Mouse (Mus musculus) skeletal muscle tissue, adult 2 months (tissue): ENCODE measurements at regions not wholly inside any gene's neighbourhood (a gene's known extent, or its start where the extent isn't known, plus 50 kb on each side); places are given as distances from the start of the nearest gene placed in this dataset.

Source experiments
- DNase-seq: peaks from one replicate; pipeline ENCODE4 v3.0.0-alpha.2; 2012; ENCODE audit warnings: low read depth, low spot score

DNA sequence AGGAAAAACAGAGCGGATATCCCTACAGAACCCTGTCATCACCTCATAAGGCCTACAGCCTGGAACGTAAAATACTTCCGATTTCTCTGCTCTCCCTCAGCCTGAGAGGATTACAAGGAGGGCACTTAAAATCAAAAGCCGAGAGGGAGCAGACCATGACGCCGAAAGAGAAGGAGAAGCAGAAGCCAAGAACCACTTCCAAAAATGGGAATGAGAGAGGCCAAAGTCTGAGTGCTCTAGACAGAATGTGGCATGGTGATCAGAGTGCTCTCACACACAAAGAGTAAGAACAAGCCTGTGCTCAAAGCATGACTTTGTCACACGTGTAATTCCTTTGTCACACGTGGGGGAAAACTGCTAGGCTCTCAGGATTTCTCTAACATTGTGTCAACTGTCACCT lies 125.9 kb downstream of the Hlx start:
- DNase-seq = no peak

DNA sequence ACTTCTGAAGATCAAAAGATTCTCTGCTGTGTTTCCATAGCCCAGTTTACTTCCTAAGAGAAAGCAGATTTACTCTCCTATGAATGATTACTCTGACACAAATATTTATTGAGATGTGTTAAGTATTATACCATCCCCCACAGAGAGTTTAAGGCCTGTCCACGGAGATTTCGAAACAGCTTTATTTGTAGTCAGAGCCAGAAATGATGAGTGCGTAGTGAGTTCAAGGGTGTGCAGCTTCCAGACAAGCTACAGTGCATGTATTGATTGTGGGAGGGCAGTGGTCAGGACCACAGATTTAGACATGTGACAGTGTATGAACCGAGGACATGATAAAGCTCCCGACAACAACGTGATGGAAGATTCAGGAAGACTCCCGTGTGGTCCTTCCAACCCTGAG lies 126.8 kb downstream of the Hlx start:
- no peak for DNase-seq

DNA sequence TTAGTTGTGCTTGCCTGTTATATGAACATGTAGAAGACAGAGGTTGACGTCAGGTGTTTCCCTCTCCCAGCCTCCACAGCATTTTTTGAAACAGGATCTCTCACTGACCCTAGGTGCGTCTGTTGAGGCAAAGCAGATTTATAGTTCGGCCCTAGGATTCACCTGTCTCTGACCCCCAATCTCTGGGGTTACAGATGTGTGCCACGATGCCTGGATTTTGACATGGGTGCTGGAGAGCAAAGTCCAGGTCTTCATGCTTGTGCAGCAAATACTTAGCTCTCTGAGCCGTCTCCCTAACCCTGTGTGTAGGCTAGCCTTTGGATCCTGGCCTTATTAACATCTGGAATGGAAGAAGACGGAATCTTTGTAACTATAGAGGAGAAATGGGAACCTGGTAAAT lies 129.3 kb downstream of the Hlx start:
- DNase-seq = no peak

DNA sequence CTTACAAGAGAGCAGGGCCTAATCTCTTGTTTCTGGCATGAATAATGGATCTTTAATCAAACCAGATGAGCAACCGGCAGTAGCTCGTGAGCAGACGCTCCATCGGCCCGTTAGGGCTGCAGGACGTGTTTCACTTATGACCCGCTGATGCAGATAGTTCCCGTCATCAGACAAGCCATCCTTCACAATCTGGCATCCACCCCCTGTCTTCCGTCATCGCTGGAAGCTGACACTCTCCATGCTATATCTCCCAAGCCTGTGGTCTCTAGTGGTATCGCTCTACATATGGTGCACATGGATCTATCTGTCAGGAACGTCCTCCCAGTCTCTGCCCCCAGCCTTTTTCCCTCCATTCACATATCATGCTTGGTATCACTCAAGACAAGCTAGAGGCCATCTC lies 137.0 kb downstream of the Hlx start:
- no peak for DNase-seq

DNA sequence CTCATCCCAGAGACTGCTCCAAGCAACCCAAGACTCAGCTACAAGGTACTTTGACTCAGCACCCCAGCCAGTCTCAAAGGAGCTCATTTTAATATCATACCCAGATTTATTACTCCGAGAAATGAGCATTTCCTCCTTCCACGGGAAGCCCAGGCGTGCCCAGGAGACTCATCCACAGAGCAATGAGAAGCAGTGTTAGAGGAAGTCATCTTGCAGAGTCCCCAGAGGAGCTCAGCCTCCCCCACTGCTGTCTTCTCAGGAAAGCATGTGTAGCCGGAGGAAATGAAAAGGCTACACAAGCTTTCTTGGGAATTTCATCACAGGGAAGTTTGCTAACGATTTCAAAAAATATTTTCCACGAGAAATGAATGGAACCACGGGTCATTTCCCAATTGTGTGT lies 141.8 kb downstream of the Hlx start:
- peak; percentile 40 for DNase-seq

DNA sequence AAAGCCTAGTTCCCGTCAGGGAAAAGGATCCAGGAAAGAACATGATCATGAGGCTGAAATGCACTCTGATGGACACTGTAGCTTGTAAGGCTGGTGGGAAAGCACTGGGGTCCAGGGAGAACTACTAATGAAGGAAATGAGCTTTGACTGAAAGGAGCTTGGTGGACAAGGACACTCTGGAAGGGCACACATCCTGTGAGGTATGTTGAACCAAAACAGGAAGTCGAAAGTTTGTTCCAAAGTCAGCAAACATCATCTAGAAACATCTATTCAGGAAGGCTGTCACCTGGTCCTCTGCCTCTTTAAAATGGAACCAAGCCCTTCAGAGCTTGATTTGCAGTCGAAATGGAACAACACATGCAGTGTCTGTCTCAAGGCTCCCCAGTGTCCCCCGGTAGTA lies 143.1 kb downstream of the Hlx start:
- no peak for DNase-seq

DNA sequence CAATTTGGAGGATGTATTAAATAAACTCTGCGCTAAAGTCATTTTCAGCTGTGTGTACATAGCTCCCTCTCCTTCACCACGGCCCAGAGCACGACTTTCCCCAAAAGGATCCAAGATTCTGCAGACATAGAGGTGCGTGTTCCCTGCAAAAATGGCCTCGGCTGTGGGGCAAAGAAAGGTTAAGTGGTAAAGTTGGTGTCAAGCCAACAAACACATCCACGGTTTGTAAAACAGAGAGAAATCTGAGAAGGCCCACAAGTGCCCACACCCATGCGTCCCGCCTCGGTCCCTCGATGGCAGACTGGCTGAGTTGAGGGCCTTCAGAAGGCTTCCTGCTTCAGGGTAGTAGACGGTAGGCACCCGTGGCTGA lies 147.9 kb downstream of the Hlx start:
- no peak for DNase-seq

DNA sequence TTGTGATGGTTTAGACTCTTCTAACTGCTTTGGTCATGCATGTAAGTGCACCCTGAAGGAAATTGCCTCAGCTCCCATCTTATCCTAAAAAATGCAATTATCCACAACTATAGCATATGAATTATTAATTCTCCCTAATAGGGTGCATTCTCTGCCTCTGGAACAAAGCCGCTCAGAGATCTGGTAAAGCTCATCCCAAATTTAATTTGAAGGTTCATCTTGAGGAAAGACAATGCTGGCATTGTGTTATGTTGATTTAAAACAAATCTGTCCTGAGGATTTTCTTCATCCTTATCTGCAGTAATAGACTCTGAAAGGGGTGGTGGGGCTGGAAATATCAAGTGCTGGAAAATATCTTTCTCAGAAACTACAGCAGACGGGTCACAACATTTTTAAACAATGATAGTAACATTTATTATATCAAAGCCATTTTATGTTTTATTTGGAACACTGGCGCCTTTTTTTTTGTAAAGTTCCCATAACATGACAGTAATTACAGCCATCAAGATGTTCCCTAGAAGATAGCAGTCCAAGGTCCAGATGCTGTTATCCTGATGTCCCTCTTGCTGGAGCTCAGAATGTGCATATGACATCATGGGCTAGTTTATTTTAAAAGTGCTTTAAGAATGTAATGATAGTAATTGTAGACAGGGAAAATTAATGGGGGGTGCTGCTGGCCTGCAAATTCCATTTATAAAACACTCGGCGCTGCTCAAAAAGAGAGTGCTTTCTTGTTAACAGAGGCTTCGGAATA lies 148.5 kb downstream of the Hlx start:
- no peak for DNase-seq

DNA sequence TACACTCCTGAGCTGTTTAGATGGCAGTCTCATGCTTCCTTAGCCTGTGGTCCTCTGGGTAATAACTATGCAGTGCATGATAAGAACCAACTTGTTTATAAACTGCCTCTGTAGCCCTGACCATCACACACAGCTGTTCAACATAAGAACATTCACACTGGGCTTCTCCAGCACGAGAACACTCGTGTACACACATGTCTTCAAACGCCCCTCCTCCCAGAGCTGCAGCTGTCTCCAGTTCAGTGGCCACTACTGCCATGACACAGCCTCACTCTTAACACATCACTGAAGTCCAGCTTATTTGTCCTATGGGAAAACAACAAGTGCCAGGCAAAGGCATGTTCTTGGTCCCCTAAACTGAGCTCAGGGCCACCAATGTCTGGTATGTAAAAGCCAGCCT lies 152.9 kb downstream of the Hlx start:
- no peak for DNase-seq

DNA sequence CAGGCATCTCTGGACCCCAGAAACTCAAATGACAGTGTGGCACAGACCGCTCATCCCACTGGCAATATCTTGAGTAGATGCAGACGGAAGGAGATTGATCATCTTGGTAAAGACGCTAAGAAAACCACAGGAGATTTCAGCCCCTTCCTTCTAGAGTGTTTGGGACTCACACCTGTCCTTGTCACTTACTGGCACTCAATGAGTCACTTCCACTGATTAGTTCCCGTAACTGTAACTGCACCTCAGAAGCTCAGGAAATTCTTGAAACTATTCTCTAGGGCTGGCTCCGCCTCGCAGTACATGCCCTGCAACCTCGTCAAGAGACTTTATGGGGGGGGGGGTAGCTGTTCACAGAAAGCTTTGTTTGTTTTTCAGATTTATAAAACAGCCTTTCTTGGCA lies 155.9 kb downstream of the Hlx start:
- no peak for DNase-seq

DNA sequence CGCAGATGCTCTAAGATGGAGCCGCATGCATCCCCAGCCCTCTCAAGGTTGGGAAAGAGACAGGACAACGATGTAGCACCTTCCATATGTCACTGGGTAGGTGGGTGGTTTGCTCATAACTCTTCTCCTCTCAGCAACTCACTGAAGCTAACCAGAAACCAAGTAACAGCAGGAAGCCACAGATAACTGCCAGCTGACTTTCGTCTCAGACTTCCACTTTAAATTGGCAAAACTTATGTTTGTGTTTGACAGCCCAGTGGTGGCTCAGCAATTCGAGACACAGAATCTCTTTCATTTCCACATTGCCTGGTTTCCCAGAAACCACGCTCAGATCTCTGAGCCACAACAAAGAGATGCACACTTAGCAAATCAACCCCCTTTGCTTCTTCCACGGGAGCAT lies 159.1 kb downstream of the Hlx start:
- DNase-seq = no peak

DNA sequence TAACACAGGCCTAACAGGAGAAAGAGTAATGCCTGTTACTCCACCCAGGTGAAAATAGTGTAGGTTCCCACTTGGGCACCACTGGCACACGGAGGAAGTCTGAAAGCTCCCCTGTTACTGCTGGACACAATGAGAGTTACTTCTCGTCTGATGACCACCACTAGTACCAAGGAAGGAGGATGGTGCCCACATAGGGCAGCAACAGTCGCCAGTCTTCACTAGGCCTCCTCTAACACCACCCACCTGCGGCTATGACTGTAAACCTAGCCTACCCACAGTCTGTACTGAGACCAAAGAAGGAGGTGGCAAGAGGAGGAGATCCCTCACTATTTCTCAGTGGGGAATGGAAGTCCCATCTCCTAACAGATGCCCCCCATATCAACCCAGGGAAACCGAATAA lies 161.7 kb downstream of the Hlx start:
- no peak for DNase-seq

DNA sequence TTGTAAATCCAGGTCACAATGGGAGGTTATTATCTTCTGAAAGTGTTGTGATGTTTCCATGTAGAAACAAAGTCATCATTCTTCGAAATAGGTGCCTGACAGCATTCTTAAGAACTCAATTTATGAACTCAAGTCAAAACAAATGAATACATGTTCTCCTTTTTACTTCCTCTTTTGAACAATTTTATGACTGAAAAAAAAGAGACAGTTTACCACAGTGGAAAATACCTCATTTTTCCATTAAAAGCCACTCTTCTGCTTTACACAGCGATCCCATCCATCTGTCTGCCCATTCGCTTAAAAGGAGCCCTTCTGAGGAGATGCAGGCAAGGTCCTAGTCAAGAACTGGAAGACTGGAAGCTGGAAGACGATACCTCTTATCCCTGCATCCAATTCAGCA lies 169.5 kb downstream of the Hlx start:
- no peak for DNase-seq

DNA sequence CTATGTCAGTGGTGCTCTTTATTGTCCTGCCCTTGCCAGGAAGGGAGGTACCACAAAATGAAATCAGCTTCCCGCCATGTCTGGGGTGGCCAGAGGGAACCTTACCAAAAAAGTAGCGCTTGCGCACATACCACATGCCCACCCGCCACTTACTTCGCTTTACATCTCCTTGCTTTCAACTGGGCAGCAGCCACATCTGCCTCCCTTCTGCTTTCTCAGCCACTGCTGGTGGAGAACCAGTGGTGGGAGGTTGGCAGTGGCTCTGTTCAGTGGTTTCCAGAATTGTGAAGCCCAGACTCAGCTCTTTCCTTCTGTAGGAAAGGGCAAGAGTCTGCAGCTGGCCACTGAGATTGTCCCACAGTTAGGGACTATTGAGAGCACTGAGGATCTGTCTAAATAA lies 170.2 kb downstream of the Hlx start:
- no peak for DNase-seq

DNA sequence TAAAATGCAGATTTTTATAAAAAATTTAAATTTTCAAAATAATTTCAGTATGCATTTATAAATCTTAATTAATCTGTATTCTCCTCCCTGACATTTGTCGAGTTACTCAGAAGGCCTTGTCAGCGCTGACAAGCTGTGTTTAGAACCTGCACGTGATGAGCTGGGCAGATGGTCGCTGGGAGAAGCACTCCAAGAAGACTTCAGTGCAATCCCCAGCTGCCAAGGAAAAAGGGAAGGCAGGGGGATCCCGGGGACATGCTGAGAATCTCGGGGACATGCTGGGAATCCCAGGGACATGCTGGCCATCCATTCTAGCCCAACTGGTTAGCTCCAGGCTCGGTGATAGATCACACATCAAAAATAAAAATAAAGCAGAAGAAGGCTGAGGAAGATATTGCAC lies 172.9 kb downstream of the Hlx start:
- no peak for DNase-seq

DNA sequence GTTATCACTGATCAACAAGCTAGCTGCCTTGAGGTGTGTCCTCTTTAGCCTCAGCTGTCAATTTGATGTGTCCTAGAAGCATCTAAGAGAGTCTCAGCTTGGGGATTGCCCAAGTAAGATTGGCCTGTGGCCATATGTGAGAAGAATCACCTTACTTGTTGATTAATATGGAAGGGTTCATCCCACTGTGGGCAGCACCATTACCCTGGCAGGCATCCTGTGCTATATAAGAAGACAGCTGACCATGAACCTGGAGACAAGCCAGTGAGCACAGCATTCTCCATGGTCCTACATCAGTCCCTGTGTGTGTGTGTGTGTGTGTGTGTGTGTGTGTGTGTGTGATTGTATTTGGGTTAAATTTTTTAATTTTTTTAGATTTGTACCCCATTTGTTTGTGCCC lies 178.6 kb downstream of the Hlx start:
- peak; percentile 66 for DNase-seq

DNA sequence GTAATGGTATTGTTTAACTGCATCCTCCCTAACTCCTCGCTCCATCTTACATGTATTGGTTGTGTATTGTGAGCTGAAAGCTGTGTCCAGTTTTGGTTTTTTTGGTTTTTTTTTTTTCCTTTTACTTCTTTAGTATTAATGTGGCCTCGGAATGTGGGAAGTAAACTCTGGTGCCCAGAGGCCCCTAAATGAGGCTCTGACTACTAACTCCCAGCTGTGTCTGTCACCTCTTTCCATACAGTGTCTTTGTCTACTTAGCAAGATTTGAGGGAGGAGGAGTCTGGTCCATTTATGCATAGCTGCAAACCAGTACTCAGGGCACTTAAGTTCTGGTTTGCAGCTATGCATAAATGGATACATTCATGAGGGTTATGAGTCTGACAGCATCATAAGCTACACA lies 181.9 kb downstream of the Hlx start:
- DNase-seq = no peak

DNA sequence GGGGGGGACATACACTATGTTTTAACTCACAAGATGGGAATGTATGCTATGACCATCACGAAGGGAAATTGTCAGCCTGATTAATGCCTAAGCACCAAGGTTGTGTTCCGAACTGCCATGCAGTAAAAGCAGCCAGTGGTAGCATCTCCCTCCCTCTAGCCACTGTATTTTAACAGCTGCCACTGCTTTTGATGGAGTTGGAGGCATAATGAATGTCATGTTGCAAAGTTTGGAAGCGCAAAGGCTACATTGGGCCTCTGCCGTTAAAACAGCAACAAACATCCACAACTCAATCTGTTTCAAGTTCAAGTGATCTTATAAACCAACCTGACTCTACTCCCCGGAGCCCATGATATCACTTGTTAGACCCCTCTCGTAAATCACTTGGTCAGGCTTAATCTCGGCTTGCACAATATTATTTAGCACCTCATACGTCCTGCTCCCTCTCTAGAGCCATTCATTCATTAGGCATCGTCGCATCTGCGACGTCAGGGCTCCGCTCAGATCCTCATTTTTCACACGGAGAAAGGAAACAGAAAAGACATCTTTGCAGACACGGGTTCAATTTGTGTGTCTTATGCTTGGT lies 184.7 kb downstream of the Hlx start:
- no peak for DNase-seq

DNA sequence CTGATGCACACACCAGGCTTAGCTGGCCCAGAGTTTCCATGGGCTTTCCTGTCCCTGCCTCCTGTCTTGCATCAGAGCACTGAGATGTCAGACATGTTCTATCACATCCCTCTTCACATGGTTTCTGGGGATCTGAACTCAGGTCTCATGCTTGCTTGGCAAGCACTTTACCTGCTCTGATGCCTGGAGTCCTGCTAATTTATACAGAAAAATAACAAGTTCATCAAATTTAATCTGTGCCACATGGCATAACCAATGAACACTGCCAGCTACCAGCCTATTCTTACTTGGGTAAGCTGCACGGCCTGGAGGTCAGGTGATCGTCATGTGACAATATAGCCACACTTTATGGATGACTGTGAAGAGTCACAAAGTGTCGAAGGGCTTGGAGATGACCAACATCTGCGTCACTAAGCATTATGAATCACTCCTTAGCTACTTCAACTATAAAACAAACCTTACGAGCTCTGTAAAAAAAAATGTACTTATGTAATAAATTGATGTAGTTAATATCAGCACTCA lies 186.2 kb downstream of the Hlx start:
- DNase-seq = no peak

DNA sequence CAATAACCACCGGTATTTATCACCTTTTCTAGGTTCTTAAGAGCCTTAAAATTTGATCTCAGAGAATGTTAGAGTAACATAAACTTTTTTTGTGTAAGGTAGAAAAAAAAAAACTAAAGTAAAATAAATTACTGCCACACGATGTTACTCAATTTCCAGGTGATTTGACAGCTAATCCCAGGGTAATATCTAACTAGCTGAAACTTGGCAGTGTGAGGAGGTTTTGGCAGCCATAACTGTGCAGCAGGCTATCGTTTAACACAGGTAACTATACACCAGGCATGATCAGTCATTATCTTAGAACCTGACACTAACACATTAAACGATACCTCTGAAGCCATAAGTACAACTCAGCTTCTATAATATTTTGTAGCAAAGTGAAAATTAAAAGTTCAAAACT lies 187.3 kb downstream of the Hlx start:
- DNase-seq = no peak

DNA sequence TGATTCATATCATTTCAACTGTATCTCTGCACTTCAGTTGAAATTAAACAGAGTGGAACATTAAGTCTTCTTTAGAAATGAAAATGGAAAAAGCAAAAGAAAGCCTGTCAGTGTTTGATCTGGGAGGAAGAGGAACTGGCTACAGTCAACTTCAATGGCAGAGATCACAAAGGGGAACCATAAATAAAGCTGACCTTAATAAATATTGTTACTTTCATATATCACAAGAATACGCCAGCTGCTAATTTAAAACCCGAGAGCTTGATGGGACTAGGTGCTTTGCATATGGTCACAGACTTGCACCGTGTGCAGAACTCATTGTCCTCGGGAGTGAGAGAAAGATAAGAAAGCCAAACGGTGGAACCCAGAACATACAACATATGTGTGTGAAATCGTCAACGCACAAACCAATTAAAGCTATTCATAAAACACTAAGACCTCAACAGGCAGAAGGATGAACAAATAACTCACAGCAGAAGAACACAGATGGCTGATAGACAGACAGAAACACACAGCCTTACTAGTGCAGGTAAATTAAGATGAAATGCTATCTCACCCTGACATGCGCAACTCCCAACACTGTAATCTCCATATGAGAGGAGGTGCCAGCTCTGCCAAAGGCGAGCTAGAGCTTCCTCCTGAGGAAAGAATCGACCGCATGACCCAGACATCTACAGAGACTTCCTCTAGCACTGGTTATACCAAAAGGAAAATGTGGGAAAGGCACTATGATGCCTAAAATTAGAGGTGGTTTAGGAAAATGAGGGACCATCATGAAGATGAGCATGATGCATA lies 189.9 kb downstream of the Hlx start:
- no peak for DNase-seq

DNA sequence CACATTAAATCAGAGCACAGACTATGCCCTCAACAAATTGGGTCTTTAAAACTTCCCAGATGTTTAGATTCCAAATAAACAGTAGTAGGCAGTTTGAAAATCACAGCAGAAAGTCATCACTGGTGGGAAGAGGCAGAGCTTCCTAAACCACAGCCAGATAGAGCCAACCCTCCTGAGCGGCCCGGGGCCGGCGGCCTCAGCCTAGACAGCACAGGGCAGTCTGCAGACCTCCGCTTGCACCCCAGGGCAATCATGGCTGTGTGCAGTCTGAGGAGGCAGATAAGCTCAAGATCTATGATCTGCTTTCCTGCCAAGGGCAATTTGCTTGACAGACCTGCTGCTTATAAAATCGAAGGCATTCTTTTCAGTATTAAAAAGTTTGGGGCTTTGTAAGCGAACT lies 192.6 kb downstream of the Hlx start:
- no peak for DNase-seq
